Mouse (Mus musculus) lung, postnatal 0 days (tissue): ENCODE measurements at regions not wholly inside any gene's neighbourhood (a gene's known extent, or its start where the extent isn't known, plus 50 kb on each side); places are given as distances from the start of the nearest gene placed in this dataset.

Experiments
- CTCF ChIP-seq: IDR thresholded peaks from 2 replicates; pipeline ENCODE4 v1.5.1; 2016; ENCODE audit warnings: antibody characterized with exemption, mild to moderate bottlenecking
- EP300 ChIP-seq: IDR thresholded peaks from 2 replicates; pipeline ENCODE4 v1.6.1; 2016; ENCODE audit warnings: antibody characterized with exemption, mild to moderate bottlenecking, control low read depth

GRCm38 (mm10) chr15:29051166-29051565 lies 847.6 kb downstream of the Dnah5 start:
- no peak for TF ChIP-seq CTCF
- TF ChIP-seq EP300: no peak
